Mouse (Mus musculus) testis, postnatal 14 days (tissue): ENCODE measurements at regions not wholly inside any gene's neighbourhood (a gene's known extent, or its start where the extent isn't known, plus 50 kb on each side); places are given as distances from the start of the nearest gene placed in this dataset.

Experiments used
- DNase-seq: peaks from one replicate; pipeline ENCODE4 v3.0.0; 2021; ENCODE audit warnings: low spot score

GRCm38 (mm10) chr9:32053886-32054615, 61.9 kb upstream of the Arhgap32 start:
- DNase-seq, result no peak

GRCm38 (mm10) chr9:32057427-32058115, 58.4 kb upstream of the Arhgap32 start:
- no peak for DNase-seq

GRCm38 (mm10) chr9:32062740-32063139, 53.2 kb upstream of the Arhgap32 start:
- DNase-seq, result no peak

GRCm38 (mm10) chr9:32063541-32063940, 52.4 kb upstream of the Arhgap32 start:
- no peak for DNase-seq

GRCm38 (mm10) chr9:32064007-32064550, 51.9 kb upstream of the Arhgap32 start:
- DNase-seq, result no peak
